Mouse (Mus musculus): ENCODE measurements around the gene Krt19. TPM values are rescaled to one million over a fixed set of nuclear protein-coding genes. Genes with fewer than 3 reads are reported as not detected.

Gene Krt19
- polyA plus RNA-seq, 1 experiment: 0.85 TPM

- no peaks in the 10 kb centered on the region for H3K79me2 ChIP-seq (ENCODE audit: control insufficient read depth, insufficient read depth)
- H3K4me2 ChIP-seq (ENCODE audit: low read depth): no peak within 1 kb of the TSS
- H3ac ChIP-seq (ENCODE audit: control insufficient read depth, insufficient read length): no peak within 1 kb of the TSS
- TF ChIP-seq SRF (IDR thresholded peaks at IDR 0.05; ENCODE audit: control insufficient read depth, insufficient read length, low read depth): no peak
- TF ChIP-seq USF1 (IDR thresholded peaks at IDR 0.05; ENCODE audit: low read depth): no peak
- TF ChIP-seq POLR2A (IDR thresholded peaks at IDR 0.05; ENCODE audit: insufficient read length, low read depth): no peak
- TF ChIP-seq E2F4 (IDR thresholded peaks at IDR 0.05; ENCODE audit: insufficient read depth): no peak
- no peak for TF ChIP-seq TCF12 (IDR thresholded peaks at IDR 0.05; ENCODE audit: insufficient read depth, poor library complexity, severe bottlenecking)
- TF ChIP-seq MYOG (IDR thresholded peaks at IDR 0.05; ENCODE audit: control insufficient read depth in 1 of 3, insufficient read depth in 1 of 3, insufficient read length in 2 of 3, low read depth in 2 of 3): no peak
- no peak for TF ChIP-seq REST (IDR thresholded peaks at IDR 0.05; ENCODE audit: insufficient read depth, insufficient read length)
- TF ChIP-seq TCF3 (IDR thresholded peaks at IDR 0.05; ENCODE audit: insufficient read length, low read depth): no peak
- TF ChIP-seq MYOD1 (IDR thresholded peaks at IDR 0.05; ENCODE audit: control insufficient read depth in 1 of 3, insufficient read length in 2 of 3, low read depth in 2 of 3): no peak
- H3K27me3 ChIP-seq (ENCODE audit: control insufficient read depth, insufficient read depth, insufficient read length): no peaks in the 10 kb centered on the region
- H3K4me3 ChIP-seq: no peak within 1 kb of the TSS
- no peaks in the 10 kb centered on the region for H3K36me3 ChIP-seq (ENCODE audit: control insufficient read depth, insufficient read depth)
Observed at GRCm38 (mm10) chr11:100135731-100136130, 12.7 kb downstream of the Krt19 start, which contains the start of gene Krt15. TSS of gene Krt15 (minus strand) at chr11:100135928.

GRCm38 (mm10) chr11:100124901-100125300, 23.6 kb downstream of the Krt19 start:
- TF ChIP-seq MYOG (IDR thresholded peaks at IDR 0.05; ENCODE audit: control insufficient read depth in 1 of 3, insufficient read depth in 1 of 3, insufficient read length in 2 of 3, low read depth in 2 of 3) (no peak), CEBPB (IDR thresholded peaks at IDR 0.05; ENCODE audit: insufficient read depth, poor library complexity, severe bottlenecking) (peak; percentile 60), MYOD1 (IDR thresholded peaks at IDR 0.05; ENCODE audit: control insufficient read depth in 1 of 3, insufficient read length in 2 of 3, low read depth in 2 of 3) (no peak)
- Histone ChIP-seq H3K79me2 (ENCODE audit: control insufficient read depth, insufficient read depth) (no peaks in the 10 kb centered on the region), H3K4me3 (no peak overlapping the region), H3K4me2 (ENCODE audit: low read depth) (no peak overlapping the region), H3K27me3 (ENCODE audit: control insufficient read depth, insufficient read depth, insufficient read length) (no peaks in the 10 kb centered on the region), H3ac (ENCODE audit: control insufficient read depth, insufficient read length) (no peak overlapping the region), H3K36me3 (ENCODE audit: control insufficient read depth, insufficient read depth) (no peaks in the 10 kb centered on the region)

GRCm38 (mm10) chr11:100121466-100121865, 27.0 kb downstream of the Krt19 start, which contains the start of gene Krt13:
TSS of gene Krt13 (minus strand) at chr11:100121566.
- no peak within 1 kb of the TSS for H3ac ChIP-seq (ENCODE audit: control insufficient read depth, insufficient read length)
- no peak within 1 kb of the TSS for H3K4me3 ChIP-seq
- no peak for TF ChIP-seq CEBPB (IDR thresholded peaks at IDR 0.05; ENCODE audit: insufficient read depth, poor library complexity, severe bottlenecking)
- no peak for TF ChIP-seq POLR2AphosphoS2 (IDR thresholded peaks at IDR 0.05; ENCODE audit: insufficient read length, low read depth)
- no peak for TF ChIP-seq MYOD1 (IDR thresholded peaks at IDR 0.05; ENCODE audit: control insufficient read depth in 1 of 3, insufficient read length in 2 of 3, low read depth in 2 of 3)
- no peak for TF ChIP-seq REST (IDR thresholded peaks at IDR 0.05; ENCODE audit: insufficient read depth, insufficient read length)
- no peak for TF ChIP-seq USF1 (IDR thresholded peaks at IDR 0.05; ENCODE audit: low read depth)
- H3K36me3 ChIP-seq (ENCODE audit: control insufficient read depth, insufficient read depth): no peaks in the 10 kb centered on the region
- H3K4me2 ChIP-seq (ENCODE audit: low read depth): peak within 1 kb of the TSS; percentile 41
- no peaks in the 10 kb centered on the region for H3K27me3 ChIP-seq (ENCODE audit: control insufficient read depth, insufficient read depth, insufficient read length)
- H3K79me2 ChIP-seq (ENCODE audit: control insufficient read depth, insufficient read depth): no peaks in the 10 kb centered on the region

- TF ChIP-seq TCF3 (IDR thresholded peaks at IDR 0.05; ENCODE audit: insufficient read length, low read depth) (no peak), MAX (IDR thresholded peaks at IDR 0.05; ENCODE audit: low read depth) (no peak), MYOG (IDR thresholded peaks at IDR 0.05; ENCODE audit: control insufficient read depth in 1 of 3, insufficient read depth in 1 of 3, insufficient read length in 2 of 3, low read depth in 2 of 3) (no peak), POLR2A (IDR thresholded peaks at IDR 0.05; ENCODE audit: insufficient read length, low read depth) (no peak), MYOD1 (IDR thresholded peaks at IDR 0.05; ENCODE audit: control insufficient read depth in 1 of 3, insufficient read length in 2 of 3, low read depth in 2 of 3) (no peak), TCF12 (IDR thresholded peaks at IDR 0.05; ENCODE audit: insufficient read depth, poor library complexity, severe bottlenecking) (no peak), CEBPB (IDR thresholded peaks at IDR 0.05; ENCODE audit: insufficient read depth, poor library complexity, severe bottlenecking) (no peak), E2F4 (IDR thresholded peaks at IDR 0.05; ENCODE audit: insufficient read depth) (no peak), SRF (IDR thresholded peaks at IDR 0.05; ENCODE audit: control insufficient read depth, insufficient read length, low read depth) (no peak), USF1 (IDR thresholded peaks at IDR 0.05; ENCODE audit: low read depth) (no peak), REST (IDR thresholded peaks at IDR 0.05; ENCODE audit: insufficient read depth, insufficient read length) (no peak), POLR2AphosphoS2 (IDR thresholded peaks at IDR 0.05; ENCODE audit: insufficient read length, low read depth) (no peak)
- H3ac ChIP-seq (ENCODE audit: control insufficient read depth, insufficient read length): no peak overlapping the region
- H3K79me2 ChIP-seq (ENCODE audit: control insufficient read depth, insufficient read depth): no peaks in the 10 kb centered on the region
- H3K27me3 ChIP-seq (ENCODE audit: control insufficient read depth, insufficient read depth, insufficient read length): no peaks in the 10 kb centered on the region
- peak overlapping the region; percentile 41 for H3K4me2 ChIP-seq (ENCODE audit: low read depth)
- no peak overlapping the region for H3K4me3 ChIP-seq
- no peaks in the 10 kb centered on the region for H3K36me3 ChIP-seq (ENCODE audit: control insufficient read depth, insufficient read depth)
Observed at GRCm38 (mm10) chr11:100120331-100120730, 28.1 kb downstream of the Krt19 start.

- Histone ChIP-seq H3K4me2 (ENCODE audit: low read depth) (peak overlapping the region; percentile 16), H3K4me3 (no peak overlapping the region), H3ac (ENCODE audit: control insufficient read depth, insufficient read length) (no peak overlapping the region), H3K27me3 (ENCODE audit: control insufficient read depth, insufficient read depth, insufficient read length) (no peaks in the 10 kb centered on the region), H3K36me3 (ENCODE audit: control insufficient read depth, insufficient read depth) (no peaks in the 10 kb centered on the region), H3K79me2 (ENCODE audit: control insufficient read depth, insufficient read depth) (no peaks in the 10 kb centered on the region)
- TF ChIP-seq E2F4 (IDR thresholded peaks at IDR 0.05; ENCODE audit: insufficient read depth) (no peak), CEBPB (IDR thresholded peaks at IDR 0.05; ENCODE audit: insufficient read depth, poor library complexity, severe bottlenecking) (peak; percentile 37; the same call in 1 of the 2 replicates)
Observed at GRCm38 (mm10) chr11:100113742-100114029, 34.8 kb downstream of the Krt19 start.
